Mouse (Mus musculus) urinary bladder, adult 18-20 months (tissue): ENCODE results near the gene Cercam.
"Not testable (repeated sequence)": the region's sequence is repeated elsewhere in the genome, so short reads cannot be mapped to it uniquely, and the experiment has no call there.

Experiments
- DNase-seq, 2 experiments: peaks; one replicate each; pipeline ENCODE4 v3.0.0; 2022; ENCODE audit warnings: low spot score in 2 of 2, mixed read lengths in 2 of 2

The Cercam gene

DNA sequence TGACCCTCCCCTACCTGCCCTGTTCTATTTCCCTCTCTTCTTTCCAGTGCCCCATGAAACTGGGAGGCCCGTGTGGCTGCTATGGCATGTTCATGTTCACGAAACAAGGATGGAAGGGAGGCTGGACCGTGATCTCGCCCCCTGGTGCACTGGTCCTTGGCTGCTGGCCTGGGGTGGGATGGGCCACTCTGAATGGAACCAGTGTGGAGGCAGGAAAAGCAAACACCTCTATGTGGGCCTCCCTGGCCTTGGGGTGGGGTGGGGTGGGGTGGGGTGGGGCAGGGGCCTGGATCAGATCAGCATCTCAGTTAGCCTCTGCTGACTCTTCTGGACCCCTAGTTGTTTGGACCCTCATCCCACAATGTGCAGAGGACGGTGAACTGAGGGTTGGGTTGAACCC is 15.2 kb upstream of the Cercam start:
- DNase-seq, result no peak

DNA sequence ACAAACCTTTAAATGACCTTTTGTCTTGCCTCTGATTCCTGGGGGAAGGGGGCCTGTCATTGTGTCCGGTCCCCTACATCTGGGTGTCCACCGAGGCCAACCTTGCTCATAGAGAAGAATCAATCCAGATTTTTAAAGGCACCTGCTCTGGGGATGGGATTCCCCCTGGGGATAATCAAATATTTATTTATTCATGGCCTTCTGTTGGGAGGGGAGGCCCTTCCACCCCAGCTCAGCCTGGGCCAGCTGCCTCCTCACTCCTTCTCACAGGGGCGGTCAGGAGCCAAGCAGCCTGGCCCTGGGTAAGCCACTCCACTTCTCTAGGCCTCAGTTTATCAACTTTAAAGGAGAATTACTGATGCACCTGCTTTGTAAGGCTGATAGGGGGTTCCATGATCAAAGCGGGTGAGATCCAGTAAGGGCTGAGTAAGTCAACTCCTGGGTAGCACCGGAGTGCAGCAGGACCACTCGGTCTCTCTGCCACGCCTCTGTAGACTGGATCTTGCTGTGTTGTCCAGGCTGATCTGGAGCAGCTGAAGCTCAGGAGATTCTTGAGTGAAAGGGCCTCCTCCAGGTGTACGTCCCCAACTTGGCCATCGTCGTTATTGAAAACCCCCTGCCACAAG is 13.3 kb upstream of the Cercam start:
- DNase-seq, result no peak

DNA sequence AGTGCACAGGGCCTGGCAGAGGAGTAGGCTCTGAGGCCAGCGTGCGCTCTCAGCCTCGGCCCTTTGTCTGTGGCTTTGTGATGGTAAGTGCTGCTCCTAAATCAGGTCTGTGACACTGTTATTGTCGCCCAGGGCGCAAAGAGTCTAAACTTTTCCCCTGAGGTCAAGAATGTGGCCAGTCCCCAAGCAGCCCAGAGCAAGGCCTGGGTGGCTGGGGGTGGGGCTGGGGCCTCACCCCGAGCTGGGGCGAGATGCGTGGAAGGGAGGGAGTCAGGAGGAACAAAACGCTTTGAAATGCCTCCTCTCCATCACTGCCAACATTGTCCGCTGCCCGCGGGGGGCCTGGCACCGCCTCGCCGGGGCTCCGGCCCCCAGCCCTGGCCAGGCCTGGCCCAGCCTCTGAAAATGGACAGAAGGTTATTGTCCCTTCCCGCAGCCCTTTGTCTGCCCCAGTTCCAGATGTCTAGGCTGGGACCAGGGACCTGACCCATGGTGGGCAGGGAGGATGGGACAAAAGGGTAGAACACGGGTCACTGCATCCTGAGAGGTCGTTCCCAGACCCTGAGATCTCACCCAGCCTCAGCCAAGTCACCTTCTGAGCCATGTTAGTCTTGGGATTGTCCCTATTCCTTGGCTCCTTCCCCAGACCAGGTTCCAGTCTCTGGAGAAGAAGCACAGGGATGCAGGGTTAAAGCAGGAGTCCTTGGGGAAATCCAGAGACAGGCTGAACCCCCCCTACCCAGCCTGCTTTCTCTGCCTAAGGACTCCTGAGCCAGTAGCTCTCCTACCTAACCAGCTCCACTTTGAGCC is 12.3 kb upstream of the Cercam start:
- no peak for DNase-seq

DNA sequence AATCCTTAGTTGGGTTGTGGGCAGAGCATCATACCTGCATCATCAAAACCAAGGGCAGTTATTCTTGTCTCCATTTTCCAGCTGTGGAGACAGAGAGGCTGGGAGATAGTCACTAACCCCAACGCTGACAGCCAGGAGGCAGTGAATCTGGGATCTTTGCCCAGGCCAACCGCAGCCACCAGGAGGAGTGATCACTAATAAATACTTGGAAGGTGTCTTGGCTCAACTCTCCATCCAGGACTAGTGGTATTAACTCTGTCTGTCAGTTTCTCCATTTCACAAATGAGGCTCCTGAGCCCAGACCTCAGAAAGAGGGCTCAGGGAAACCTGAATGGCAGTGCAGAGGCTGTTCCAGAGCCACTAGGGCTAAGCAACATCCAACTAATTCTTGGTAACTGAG is 11.6 kb upstream of the Cercam start:
- no peak for DNase-seq

DNA sequence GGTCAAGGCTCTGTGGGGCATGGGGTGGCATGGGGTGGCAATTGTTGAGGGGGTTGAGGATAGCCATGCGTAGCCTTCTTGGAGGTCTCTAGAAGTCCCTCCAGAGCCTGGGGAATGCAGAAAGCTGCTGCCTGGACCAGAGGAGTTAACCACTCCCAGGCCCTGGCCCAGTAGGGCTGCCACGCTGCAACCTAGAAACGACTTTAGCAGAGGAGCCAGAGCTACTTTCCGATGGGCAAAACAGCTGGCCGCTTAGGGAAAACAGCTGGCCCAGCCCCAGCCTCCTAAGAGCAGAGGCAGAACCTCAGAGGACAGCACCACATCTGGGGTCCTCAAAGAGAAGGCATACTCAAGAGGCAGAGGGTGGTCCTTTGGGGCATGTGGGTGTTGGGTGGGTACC is 11.0 kb upstream of the Cercam start:
- no peak for DNase-seq

DNA sequence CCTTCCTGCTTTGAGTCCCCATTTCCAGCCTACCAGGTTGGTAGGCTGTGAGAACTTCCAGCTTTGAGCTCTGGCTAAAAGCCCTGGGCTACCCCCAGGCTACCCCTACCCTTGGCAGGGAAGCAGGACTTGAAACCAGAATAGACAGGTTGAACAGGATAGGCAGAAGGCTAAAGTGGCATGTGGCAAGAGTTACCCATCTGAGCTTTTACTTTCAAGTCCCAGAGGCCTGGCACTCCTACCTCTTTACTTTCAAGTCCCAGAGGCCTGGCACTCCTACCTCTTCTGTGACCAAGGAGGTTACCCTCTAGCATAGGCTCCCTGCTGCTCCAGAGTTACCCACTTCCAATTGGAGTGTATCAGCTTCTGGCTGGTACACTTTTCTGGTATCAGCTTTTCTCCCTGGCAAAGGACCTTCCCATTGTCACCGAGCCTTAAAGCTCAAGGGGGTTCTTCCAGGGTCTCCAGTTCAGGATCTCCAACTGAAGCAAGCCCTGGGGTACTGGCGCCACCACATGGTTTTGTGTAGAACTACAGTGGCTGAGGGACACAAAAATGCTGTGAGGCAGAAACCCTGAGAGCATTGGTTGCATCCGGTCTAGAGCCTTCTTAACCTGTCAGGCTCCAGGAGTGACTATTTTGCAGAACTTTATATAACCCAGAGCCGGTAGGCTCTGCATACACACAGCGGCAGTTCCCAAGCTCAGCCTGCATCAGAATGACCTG is 10.1 kb upstream of the Cercam start:
- DNase-seq, result no peak

DNA sequence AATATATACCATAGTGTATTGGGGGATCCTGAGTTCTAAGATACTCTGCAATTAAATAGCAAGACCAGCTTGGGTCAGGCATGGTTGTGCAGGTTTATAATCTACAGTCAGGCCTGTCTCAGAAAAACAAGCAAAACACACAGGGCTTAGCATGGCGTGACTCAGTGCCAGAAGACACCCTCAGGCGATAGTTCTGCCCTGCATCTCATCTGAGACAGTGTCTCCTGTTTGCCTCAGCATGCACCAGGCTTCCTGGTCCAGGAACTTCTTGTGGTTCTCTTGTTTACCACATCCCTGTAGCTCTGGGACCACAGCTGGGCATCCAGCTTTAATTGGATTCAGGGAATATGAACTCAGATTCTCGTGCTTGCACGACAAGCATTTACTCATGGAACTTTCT is 3.8 kb upstream of the Cercam start:
- DNase-seq, result no peak

DNA sequence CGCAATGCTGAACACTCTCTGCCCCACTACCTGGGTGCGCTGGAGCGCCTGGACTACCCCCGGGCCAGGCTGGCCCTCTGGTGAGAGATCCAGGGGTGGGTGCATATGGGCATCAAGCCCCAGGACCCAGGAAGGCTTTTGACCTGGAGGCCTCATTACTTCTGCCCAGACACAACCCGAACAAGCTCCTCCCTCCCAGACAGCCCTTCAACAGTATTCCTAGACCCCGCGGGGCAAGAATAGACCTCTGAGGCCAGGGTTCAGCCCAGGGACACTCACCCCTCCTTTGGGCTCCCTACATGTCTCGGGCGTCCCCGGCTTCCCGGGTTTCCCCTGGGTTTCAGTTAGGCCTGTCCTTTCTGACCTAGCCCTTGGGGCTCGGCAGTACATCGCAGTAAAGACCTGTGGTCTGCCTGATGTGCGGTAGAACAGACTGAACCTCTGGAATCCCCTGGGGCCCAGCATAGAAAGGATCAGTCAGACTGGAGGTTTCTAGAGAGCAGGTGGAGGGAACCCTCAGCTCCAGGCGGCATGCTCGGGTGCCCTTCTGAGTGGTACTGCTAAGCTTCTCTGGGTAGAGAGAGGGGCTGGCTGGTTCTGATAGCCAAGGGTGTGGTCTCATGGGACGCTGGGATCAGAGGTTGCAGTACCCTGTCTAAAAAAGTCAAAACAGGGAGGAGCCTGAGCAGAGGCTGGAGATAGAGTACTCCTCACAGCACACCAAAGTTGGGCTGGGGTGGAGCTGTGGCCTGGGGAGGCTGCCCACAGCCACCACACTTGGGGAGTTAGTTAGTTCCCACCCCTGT is 885 bp downstream of the Cercam start:
- DNase-seq, result peak; percentile 31 to 45

DNA sequence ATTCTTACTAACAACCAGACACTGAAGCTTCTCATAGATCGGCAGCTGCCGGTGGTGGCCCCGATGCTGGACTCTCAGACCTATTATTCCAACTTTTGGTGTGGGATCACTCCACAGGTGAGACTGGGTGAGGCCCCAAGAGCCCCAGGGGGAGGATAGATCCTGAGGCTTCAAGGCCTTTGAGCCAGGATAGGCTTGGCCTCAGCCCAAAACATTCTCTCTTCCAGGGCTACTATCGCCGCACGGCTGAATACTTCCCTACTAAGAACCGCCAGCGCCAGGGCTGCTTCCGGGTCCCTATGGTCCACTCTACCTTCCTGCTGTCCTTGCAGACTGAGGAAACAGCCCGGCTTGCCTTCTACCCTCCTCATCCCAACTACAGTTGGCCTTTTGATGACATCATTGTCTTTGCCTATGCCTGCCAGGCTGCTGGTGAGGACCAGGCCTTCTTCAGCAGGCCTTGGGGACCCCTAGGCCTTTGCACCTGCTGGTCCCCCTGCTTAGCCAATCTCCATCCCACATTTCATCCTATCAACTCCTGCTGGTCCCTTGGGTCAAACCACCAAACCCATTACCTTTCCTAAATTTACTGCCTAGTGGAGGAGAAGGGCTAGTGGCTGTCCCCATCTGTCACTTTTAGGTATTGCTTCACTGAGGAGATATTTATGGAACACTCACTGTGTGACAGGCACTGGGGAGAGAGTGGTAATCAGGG is 3.8 kb downstream of the Cercam start:
- no peak for DNase-seq

DNA sequence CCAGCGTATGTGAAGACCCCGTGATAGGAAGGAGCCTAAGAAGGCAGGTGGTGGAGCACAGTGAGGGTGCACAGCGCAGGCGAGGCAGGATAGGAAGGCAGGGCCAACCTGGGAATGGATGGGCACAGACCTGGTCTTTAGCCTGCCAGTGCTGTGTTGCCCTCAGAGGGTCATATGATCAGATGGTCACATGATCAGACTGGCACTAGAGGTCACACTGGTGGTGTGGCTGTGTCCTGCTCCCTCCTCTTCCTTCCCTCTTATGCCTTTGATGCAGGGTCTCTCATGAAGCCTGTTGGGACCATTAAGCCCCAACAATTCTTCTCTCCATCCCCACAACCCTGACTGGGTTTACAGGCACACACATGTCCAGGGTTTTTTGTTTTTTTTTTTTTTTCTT is 4.8 kb downstream of the Cercam start:
- DNase-seq, result no peak

DNA sequence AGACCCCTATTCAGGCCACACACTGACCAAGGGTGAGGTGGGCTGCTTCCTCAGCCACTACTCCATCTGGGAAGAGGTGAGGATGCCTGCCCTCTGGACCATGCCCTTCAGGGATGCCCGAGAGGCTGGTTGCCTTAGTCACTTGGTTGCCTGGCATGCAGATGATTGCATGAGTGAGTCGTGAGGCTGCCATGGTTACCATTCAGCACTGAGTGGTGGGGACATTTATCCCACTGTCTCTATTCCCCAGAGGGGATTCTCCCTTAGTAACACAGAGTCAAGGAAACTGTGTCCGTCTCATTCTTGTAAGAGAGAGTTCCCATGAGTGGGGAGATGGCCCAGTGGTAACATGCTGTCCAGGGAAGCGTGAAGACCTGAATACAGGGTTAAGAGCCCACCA is 9.1 kb downstream of the Cercam start:
- no peak for DNase-seq

DNA sequence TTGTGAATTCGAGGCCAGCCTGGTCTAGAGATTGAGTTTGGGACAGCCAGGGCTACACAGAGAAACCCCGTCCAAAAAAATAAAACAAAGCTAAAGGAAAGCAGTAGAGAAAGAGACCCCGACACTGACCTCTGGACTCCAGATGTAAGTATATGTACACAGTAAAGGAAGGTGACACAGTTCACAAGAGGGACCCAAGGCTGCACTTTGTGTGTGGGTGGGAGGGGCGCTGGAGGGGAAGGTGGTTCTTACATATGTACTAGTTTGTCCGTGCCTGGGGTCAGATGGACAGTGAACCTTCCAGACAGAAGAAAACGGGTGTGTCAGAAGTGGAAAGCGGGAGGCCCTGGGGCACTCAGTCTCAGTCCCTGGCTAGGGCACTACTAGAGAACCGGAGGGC is 10.2 kb downstream of the Cercam start:
- no peak for DNase-seq

DNA sequence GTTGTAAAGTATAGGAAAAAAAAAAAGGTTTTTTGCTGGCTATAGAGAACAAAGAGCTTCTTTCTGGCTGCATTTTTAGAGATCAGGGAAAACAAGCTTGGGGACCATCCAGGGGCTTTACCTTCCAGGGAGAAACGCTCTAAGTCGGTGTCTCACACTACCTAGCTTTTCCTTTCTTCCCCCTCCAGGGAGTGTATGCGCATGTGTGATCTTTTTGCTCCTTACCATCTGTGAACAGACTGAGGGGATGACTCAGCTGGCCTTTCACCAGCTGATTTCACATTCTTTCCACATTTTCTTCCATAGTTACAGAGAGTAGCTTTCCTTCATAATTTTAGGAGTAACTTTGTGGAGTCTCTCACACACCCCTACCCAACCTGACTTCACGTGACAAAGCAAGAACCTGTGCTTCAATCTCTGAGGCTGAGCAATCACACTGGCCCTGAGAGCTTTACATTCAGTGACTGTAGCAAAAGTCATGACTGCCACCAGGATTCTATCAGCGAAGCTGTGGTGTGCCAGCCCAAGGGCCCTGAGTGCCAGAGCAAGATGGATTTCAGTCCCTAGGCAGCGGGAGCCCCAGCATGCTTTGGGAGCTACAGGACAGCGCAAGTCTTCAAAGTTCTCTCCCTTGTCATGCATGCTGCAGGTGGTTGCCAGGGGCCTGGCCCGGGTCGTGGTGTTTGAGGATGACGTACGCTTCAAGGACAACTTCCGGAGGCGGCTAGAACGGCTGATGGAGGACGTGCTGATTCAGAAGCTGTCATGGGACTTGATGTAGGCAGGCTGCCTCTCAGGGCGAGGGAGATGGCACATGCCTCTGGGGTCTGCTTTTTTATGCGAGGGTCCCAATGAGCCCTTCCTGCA is 11.2 kb downstream of the Cercam start:
- no peak for DNase-seq

DNA sequence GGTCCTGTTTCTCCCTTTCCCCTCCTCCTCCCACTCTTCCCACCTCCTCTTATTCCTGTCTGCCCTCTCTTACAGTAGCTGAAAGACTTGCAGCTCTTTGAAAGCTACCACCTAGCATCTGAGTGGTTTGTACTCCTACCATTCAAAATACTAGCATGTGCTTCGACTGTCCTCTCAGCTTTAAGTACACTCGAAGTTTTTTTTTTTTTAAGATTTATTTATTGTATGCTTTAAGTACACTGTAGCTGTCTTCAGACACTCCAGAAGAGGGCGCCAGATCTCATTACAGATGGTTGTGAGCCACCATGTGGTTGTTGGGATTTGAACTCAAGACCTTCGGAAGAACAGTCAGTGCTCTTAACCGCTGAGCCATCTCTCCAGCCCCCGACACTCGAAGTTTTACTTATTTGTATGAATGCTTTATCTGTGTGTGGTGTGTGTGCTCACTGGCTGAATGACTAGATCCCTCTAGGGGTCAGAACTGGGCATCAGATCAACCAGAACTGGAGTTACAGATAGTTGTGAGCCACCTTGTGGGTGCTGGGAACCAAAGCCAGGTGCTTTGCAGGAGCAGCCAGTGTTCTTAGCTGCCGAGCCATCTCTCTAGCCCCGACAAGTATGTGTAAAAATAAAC is 17.8 kb downstream of the Cercam start:
- DNase-seq, result not testable (repeated sequence)

DNA sequence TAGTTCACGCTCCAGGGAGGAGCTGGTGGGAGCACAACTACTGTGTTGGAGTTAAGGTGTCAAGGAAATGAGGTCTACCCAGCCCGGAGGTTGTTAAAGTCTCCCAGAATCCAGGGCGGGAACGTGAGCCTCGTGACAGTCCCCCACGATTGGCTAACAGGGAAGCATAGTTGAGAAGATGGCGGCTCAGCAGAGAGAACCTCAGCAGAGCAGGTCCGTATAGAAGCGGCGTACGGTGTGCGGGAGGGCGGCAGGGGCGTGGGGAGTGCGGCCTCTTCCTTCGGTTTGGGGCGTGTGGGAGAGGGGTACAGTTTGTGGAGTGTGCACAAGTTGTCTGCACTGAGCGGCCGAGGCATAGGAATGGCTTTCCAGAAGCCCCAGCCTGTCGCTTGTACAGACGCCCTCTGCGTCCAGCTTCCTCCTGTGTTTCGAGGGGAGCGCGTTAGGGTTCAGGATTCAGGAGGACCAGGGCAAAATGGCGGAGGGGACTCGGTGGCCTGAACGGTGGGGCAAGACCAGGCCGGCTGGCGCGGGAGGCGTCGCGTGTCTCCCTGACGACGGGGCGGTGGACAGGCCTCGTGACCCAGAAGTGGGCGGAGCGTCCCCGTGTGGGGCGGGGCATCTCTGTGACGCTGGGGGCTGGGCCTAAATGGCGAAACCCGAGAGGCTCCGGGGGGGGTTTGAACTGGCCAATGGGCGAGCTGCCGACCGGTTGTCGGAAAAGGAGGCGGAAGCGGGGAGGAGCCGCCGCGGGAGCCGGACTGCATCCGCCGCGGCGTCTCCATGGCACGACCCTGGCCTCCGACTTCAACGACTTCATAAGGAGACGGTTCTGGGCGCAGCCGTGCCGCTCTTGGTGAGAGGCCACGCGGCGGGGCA is 20.3 kb downstream of the Cercam start, which contains the start of gene Odf2:
Odf2 (plus strand) TSS at position 156 of the 879 bp plus-strand sequence.
- DNase-seq, result peak; percentile 100

DNA sequence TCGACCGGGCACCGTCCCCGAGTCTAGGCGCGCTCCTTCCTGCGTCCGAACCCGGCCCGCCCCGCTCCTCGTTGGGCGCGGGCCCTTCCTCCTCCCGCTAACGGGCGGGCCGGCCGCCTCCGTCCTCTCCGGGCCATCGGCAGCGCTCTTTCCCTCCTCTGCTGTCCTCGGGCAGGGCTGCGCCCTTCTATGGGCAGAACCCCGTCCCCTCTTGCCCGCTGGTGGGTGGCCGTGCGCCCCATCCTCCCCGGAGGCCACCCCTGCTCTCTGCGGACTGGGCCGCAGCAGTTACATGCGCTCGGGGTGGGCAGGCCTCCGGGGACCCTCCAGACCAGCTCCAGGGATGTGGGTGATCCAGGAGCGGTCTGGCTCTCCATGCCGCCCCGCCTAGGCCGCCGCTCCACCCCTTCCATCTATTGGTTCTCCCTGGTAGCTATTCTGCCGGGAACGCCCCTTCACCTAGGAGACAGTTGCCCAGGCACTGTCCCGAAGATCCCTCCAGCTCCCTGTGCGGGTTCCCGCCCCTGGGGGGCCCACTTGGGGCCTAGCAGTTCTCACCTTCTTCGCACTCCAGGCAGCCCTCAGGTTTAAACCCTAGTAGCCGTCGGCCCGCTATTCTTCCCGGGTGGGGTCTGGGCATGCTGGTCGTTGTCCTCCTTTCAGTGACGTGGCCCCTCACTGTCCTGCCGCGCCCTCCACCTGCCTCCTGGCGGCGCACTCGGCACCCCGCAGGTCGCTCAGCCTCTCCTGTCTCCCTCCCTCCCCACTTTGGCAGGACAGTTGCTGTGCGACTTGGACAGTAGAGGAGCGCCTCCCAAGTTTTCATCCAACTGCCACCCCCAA is 21.2 kb downstream of the Cercam start:
- peak; percentile 75 to 76 for DNase-seq

DNA sequence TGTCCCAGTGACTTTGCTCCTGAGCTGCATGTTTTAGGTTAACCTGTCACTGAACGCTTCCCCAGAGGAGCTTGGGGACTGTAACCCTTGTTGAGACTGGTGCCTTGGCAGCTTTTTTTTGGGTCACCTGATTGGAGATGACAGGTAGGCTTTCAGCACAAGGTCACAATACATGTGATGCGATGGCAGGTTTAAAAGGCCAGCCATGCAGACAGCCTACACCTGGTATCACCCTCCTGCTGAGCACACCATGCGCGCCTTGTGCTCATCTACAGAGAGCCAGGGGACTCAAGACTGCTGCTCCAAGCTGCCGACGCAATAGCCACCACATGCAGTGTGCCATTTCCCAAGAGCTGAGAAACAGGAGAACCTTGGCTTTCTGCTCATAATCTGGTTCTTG is 22.8 kb downstream of the Cercam start:
- no peak for DNase-seq

DNA sequence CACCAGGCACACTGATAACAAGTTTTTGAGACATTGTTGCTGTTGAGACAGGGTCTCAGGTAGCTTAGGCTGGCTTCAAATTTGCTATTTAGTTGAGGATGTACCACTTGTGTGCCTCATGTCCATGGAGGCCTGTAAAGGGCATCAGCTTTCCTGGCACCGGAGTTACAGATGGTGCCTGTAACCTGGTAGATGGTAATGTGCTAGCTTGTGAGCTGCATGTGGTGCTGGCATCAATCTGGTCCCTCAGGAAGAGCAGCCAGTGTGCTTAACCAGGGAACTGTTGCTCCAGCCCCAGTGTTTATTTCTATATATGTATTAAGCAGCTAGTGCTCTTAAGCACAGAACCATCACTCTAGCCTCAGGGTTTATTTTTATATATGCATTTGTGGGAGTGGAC is 27.1 kb downstream of the Cercam start:
- DNase-seq, result no peak
